Mouse (Mus musculus) hindbrain, embryonic 14.5 days (tissue): ENCODE data around the gene Gm973. TPM values are rescaled to one million over a fixed set of nuclear protein-coding genes. Genes with fewer than 3 reads are reported as not detected.
A peak's percentile ranks its signal among the peaks of the same experiment; 100 is the strongest.
"Not testable (repeated sequence)": the region's sequence is repeated elsewhere in the genome, so short reads cannot be mapped to it uniquely, and the experiment has no call there.

ENCODE experiments used
- ATAC-seq: fragments of 200-750 bp; cut with Nextera tagmentation; 2 replicates; pipeline ENCODE4 v1.8.0; 2017; ENCODE audit warnings: moderate number of reproducible peaks, mild to moderate bottlenecking, moderate TSS enrichment, moderate library complexity; ENCODE audit not compliant: low FRiP score
- DNase-seq: peaks from one replicate; pipeline ENCODE4 v3.0.0-alpha.2; 2015; ENCODE audit warnings: low spot score
- H3K27ac ChIP-seq: fragments of 300-500 bp; sonication (generic); 2 replicates; pipeline ENCODE4 v1.5.1; 2014; ENCODE audit warnings: mild to moderate bottlenecking, moderate library complexity
- H3K27me3 ChIP-seq: fragments of 300-500 bp; sonication (generic); 2 replicates; pipeline ENCODE4 v1.6.1; 2014; ENCODE audit warnings: mild to moderate bottlenecking, low read length, mixed read lengths; ENCODE audit not compliant: control insufficient read depth, insufficient read depth
- H3K36me3 ChIP-seq: fragments of 300-500 bp; sonication (generic); replicated peaks from 2 replicates; pipeline ENCODE4 v1.6.1; 2014; ENCODE audit not compliant: control insufficient read depth, insufficient read depth
- H3K4me1 ChIP-seq: fragments of 300-500 bp; sonication (generic); replicated peaks from 2 replicates; pipeline ENCODE4 v1.6.1; 2014; ENCODE audit warnings: antibody characterized with exemption, low read length, mixed read lengths; ENCODE audit not compliant: control insufficient read depth, insufficient read depth
- H3K4me2 ChIP-seq: fragments of 300-500 bp; sonication (generic); replicated peaks from 2 replicates; pipeline ENCODE4 v1.6.1; 2014; ENCODE audit warnings: mild to moderate bottlenecking, moderate library complexity
- H3K4me3 ChIP-seq: fragments of 300-500 bp; sonication (generic); replicated peaks from 2 replicates; pipeline ENCODE4 v1.5.1; 2014; ENCODE audit warnings: mild to moderate bottlenecking, low read length
- H3K9ac ChIP-seq: fragments of 300-500 bp; sonication (generic); 2 replicates; pipeline ENCODE4 v1.6.1; 2014
- H3K9me3 ChIP-seq: fragments of 300-500 bp; sonication (generic); 2 replicates; pipeline ENCODE4 v1.6.1; 2016; ENCODE audit warnings: low read length; ENCODE audit not compliant: control insufficient read depth
- WGBS: fragments of 180-500 bp; shearing (Covaris S2); extraction: QIAGEN DNeasy Blood & Tissue Kit; methylation state at CpG from one replicate; pipeline ENCODE4 v1.1.7; 2014; 5-methylcytosine and 5-hydroxymethylcytosine counted together
- polyA plus RNA-seq: library from polyadenylated mRNA; unstranded; fragments of >200 nt; fragmentation: Nextera tagmentation; extraction: Ambion mirVana; gene quantifications from 2 replicates; pipeline ENCODE4 v1.2.1, GENCODE M21; 2014

Gene Gm973
- polyA plus RNA-seq, 1 experiment from 2014 or later = 10.6 TPM

- WGBS = 22% methylated on average over 5 of the region's 5 CpGs
- peak; percentile 95 for ATAC-seq
- no peaks in the 10 kb centered on the region for H3K9me3 ChIP-seq
These were observed 107.4 kb downstream of the Gm973 start for GRCm38 (mm10) chr1:59623325-59624017.

GRCm38 (mm10) chr1:59625410-59625809 lies 109.3 kb downstream of the Gm973 start:
- H3K9me3 ChIP-seq = no peaks in the 10 kb centered on the region
- DNase-seq (no peak), ATAC-seq (no peak)
- H3K9ac ChIP-seq = no peak overlapping the region
- H3K4me1 ChIP-seq = no peaks in the 10 kb centered on the region
- H3K27me3 ChIP-seq = no peaks in the 10 kb centered on the region
- H3K4me3 ChIP-seq = no peak overlapping the region
- H3K36me3 ChIP-seq = no peaks in the 10 kb centered on the region
- H3K4me2 ChIP-seq = no peak overlapping the region
- no peak overlapping the region for H3K27ac ChIP-seq
- 75% methylated on average over 5 of the region's 5 CpGs for WGBS

More at GRCm38 (mm10) chr1:59623325-59624017, 107.4 kb downstream of the Gm973 start:
- no peak overlapping the region for H3K27ac ChIP-seq
- no peak overlapping the region for H3K4me3 ChIP-seq
- DNase-seq = peak; percentile 94
- no peaks in the 10 kb centered on the region for H3K27me3 ChIP-seq
- H3K36me3 ChIP-seq = no peaks in the 10 kb centered on the region
- no peaks in the 10 kb centered on the region for H3K4me1 ChIP-seq
- no peak overlapping the region for H3K9ac ChIP-seq
- no peak overlapping the region for H3K4me2 ChIP-seq

- DNase-seq (no peak), ATAC-seq (no peak)
- H3K36me3 ChIP-seq = no peaks in the 10 kb centered on the region
- 65% methylated on average over 6 of the region's 6 CpGs for WGBS
- no peaks in the 10 kb centered on the region for H3K27me3 ChIP-seq
- no peaks in the 10 kb centered on the region for H3K9me3 ChIP-seq
- no peak overlapping the region for H3K27ac ChIP-seq
- no peak overlapping the region for H3K4me3 ChIP-seq
- H3K4me1 ChIP-seq = no peaks in the 10 kb centered on the region
- no peak overlapping the region for H3K9ac ChIP-seq
- H3K4me2 ChIP-seq = no peak overlapping the region
These were observed 113.1 kb downstream of the Gm973 start for GRCm38 (mm10) chr1:59629194-59629593.

GRCm38 (mm10) chr1:59630356-59630755 lies 114.3 kb downstream of the Gm973 start:
- 87% methylated on average over 6 of the region's 6 CpGs for WGBS

GRCm38 (mm10) chr1:59631986-59632659 lies 116.1 kb downstream of the Gm973 start:
- Histone ChIP-seq H3K4me1 (no peaks in the 10 kb centered on the region), H3K4me2 (no peak overlapping the region), H3K9ac (no peak overlapping the region), H3K36me3 (no peaks in the 10 kb centered on the region), H3K27me3 (no peaks in the 10 kb centered on the region), H3K9me3 (no peaks in the 10 kb centered on the region), H3K27ac (no peak overlapping the region), H3K4me3 (no peak overlapping the region)
- no peak for ATAC-seq
- WGBS = 88% methylated on average over 5 of the region's 5 CpGs
- DNase-seq = no peak

More at GRCm38 (mm10) chr1:59630356-59630755, 114.3 kb downstream of the Gm973 start:
- not testable (repeated sequence) for DNase-seq, H3K9me3 ChIP-seq, H3K36me3 ChIP-seq, H3K4me1 ChIP-seq, H3K27me3 ChIP-seq, H3K4me3 ChIP-seq, H3K27ac ChIP-seq, ATAC-seq, H3K9ac ChIP-seq, H3K4me2 ChIP-seq

GRCm38 (mm10) chr1:59633056-59633455 lies 117.0 kb downstream of the Gm973 start:
- Histone ChIP-seq H3K4me2 (no peak overlapping the region), H3K36me3 (no peaks in the 10 kb centered on the region), H3K9ac (no peak overlapping the region), H3K9me3 (no peaks in the 10 kb centered on the region), H3K4me1 (no peaks in the 10 kb centered on the region), H3K27me3 (no peaks in the 10 kb centered on the region), H3K27ac (no peak overlapping the region), H3K4me3 (no peak overlapping the region)
- DNase-seq = no peak
- ATAC-seq = no peak
- 43% methylated on average over 6 of the region's 6 CpGs for WGBS

GRCm38 (mm10) chr1:59636349-59636748 lies 120.3 kb downstream of the Gm973 start:
- Histone ChIP-seq H3K27ac (no peak overlapping the region), H3K9me3 (no peaks in the 10 kb centered on the region), H3K4me3 (no peak overlapping the region), H3K9ac (no peak overlapping the region), H3K27me3 (no peaks in the 10 kb centered on the region), H3K36me3 (peaks cover 15% of the 10 kb centered on the region), H3K4me1 (no peaks in the 10 kb centered on the region), H3K4me2 (no peak overlapping the region)
- WGBS = 76% methylated on average over 1 of the region's 1 CpGs
- ATAC-seq (no peak), DNase-seq (no peak)

GRCm38 (mm10) chr1:59638371-59638770 lies 122.3 kb downstream of the Gm973 start:
- ATAC-seq = no peak
- peaks cover 34% of the 10 kb centered on the region for H3K36me3 ChIP-seq
- no peak overlapping the region for H3K4me2 ChIP-seq
- no peaks in the 10 kb centered on the region for H3K9me3 ChIP-seq
- H3K9ac ChIP-seq = no peak overlapping the region
- H3K4me1 ChIP-seq = no peaks in the 10 kb centered on the region
- no peaks in the 10 kb centered on the region for H3K27me3 ChIP-seq
- DNase-seq = no peak
- WGBS = 88% methylated on average over 3 of the region's 3 CpGs
- no peak overlapping the region for H3K27ac ChIP-seq
- H3K4me3 ChIP-seq = no peak overlapping the region

GRCm38 (mm10) chr1:59642488-59642887 lies 126.4 kb downstream of the Gm973 start:
- Histone ChIP-seq H3K27ac (no peak overlapping the region), H3K4me2 (no peak overlapping the region), H3K9ac (no peak overlapping the region), H3K4me1 (no peaks in the 10 kb centered on the region), H3K4me3 (no peak overlapping the region), H3K36me3 (peaks cover 53% of the 10 kb centered on the region), H3K27me3 (no peaks in the 10 kb centered on the region), H3K9me3 (no peaks in the 10 kb centered on the region)
- no peak for DNase-seq
- ATAC-seq = no peak
- WGBS = 95% methylated on average over 1 of the region's 1 CpGs
